Mouse (Mus musculus) bone marrow, adult 2 months (tissue): Measurements from ENCODE around the gene Per1.

Experiments used
- CTCF ChIP-seq: fragments of 200-500 bp; IDR thresholded peaks from 2 replicates; pipeline ENCODE4 v1.5.1; 2011; ENCODE audit warnings: low read length, control low read depth; ENCODE audit not compliant: control insufficient read depth, insufficient read depth
- POLR2A ChIP-seq: fragments of 200-500 bp; IDR thresholded peaks from 2 replicates; pipeline ENCODE4 v1.6.1; 2011; ENCODE audit warnings: low read depth, mild to moderate bottlenecking, control low read depth, low read length, borderline replicate concordance; ENCODE audit not compliant: control insufficient read depth

DNA sequence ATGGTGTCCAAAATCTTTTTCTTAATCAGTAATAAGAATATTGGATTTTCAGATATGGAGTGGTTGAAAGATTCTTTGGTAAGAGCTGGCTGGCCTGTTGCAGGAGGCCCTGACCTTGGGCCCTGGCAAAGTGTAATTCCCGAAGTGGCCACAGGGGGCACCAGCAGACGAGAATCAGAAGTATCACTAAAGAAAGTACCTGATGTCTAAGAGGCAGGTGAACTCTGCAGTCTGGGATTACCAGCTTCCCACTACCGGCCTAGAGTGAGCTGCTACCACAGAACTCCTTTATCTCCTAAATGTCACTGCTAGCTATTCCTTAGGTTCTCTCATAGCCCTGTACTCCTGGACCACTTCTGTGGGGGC is 2.6 kb upstream of the Per1 start:
- peak; percentile 76 for TF ChIP-seq CTCF
- no peak for TF ChIP-seq POLR2A
